Comparison of ENCODE assay signal across 8 mouse cellular contexts in genomic region chr5:52775237-52775636, GRCm38 (mm10). TPM values are rescaled to one million over a fixed set of nuclear protein-coding genes. Genes with fewer than 3 reads are reported as not detected.
DNase-seq lines count a peak whose midpoint lies in the region; ATAC-seq and TF ChIP-seq lines count a peak whose summit lies in the region.

Gene Zcchc4, plus strand, starts transcription at chr5:52775409.

- no peak for ATAC-seq in heart, embryonic 14.5 days (ENCODE audit: insufficient number of reproducible peaks, insufficient read depth, low FRiP score, low read depth)
- no peak for ATAC-seq in G1E (ENCODE audit: extremely low read depth, insufficient number of reproducible peaks, low FRiP score, poor library complexity, severe bottlenecking)
- ATAC-seq in liver, embryonic 15.5 days (ENCODE audit: insufficient read depth) = no peak

- no peak for DNase-seq in heart, postnatal 36 days
- DNase-seq in G1E (ENCODE audit: low spot score) = no peak
- DNase-seq in adrenal gland, postnatal 14 days = no peak
- DNase-seq in urinary bladder, adult 18-20 months (ENCODE audit: low spot score in 2 of 2) = no peak
- DNase-seq in gastrocnemius, postnatal 10 days = no peak

- H3K36me3 ChIP-seq in heart, embryonic 14.5 days (ENCODE audit: control insufficient read depth, insufficient read depth, low read length) = peaks cover 6% of the 10 kb centered on the region; the same call in 1 of the 2 replicates
- peaks cover 5% of the 10 kb centered on the region for H3K36me3 ChIP-seq in G1E (replicated peaks)
- peaks cover 6% of the 10 kb centered on the region; the same call in 1 of the 2 replicates for H3K36me3 ChIP-seq in liver, embryonic 15.5 days (replicated peaks)

- no peak within 1 kb of the TSS for H3K9ac ChIP-seq in heart, embryonic 14.5 days (ENCODE audit: low read length)
- no peak within 1 kb of the TSS for H3K9ac ChIP-seq in liver, embryonic 15.5 days

- intact Hi-C loops in heart, postnatal 36 days (cut with DNase I) = no loop called here

- H3K9me3 ChIP-seq in heart, embryonic 14.5 days (ENCODE audit: control insufficient read depth, low read length) = no peaks in the 10 kb centered on the region
- no peaks in the 10 kb centered on the region for H3K9me3 ChIP-seq in G1E (replicated peaks)
- H3K9me3 ChIP-seq in liver, embryonic 15.5 days (replicated peaks) = no peaks in the 10 kb centered on the region

- no peaks in the 10 kb centered on the region for H3K4me1 ChIP-seq in heart, embryonic 14.5 days (ENCODE audit: control insufficient read depth in 2 of 2, insufficient read depth in 2 of 2, low read length in 2 of 2)
- peaks cover 15% of the 10 kb centered on the region for H3K4me1 ChIP-seq in G1E (ENCODE audit: insufficient read depth, low read depth, low read length)
- H3K4me1 ChIP-seq in embryonic fibroblast, embryonic 13.5 days (ENCODE audit: control insufficient read depth, insufficient read depth, low read length) = no peaks in the 10 kb centered on the region
- H3K4me1 ChIP-seq in liver, embryonic 15.5 days (replicated peaks) = peaks cover 27% of the 10 kb centered on the region

- H3K4me3 ChIP-seq in heart, embryonic 14.5 days (ENCODE audit: control insufficient read depth in 1 of 2, insufficient read depth in 1 of 2, low read depth in 1 of 2, low read length in 2 of 2) = no peak within 1 kb of the TSS
- no peak within 1 kb of the TSS for H3K4me3 ChIP-seq in G1E (ENCODE audit: low read depth, low read length)
- H3K4me3 ChIP-seq in embryonic fibroblast, embryonic 13.5 days (ENCODE audit: insufficient read depth, low read length) = no peak within 1 kb of the TSS
- no peak within 1 kb of the TSS for H3K4me3 ChIP-seq in liver, embryonic 15.5 days (replicated peaks)

- WGBS in heart, embryonic 14.5 days = 41% methylated on average over 8 of the region's 8 CpGs
- WGBS in liver, embryonic 15.5 days (ENCODE audit: insufficient replicate concordance) = 81% methylated on average over 8 of the region's 8 CpGs

- H3K27me3 ChIP-seq in heart, embryonic 14.5 days (ENCODE audit: control insufficient read depth, insufficient read depth, low read length) = no peaks in the 10 kb centered on the region
- H3K27me3 ChIP-seq in G1E (ENCODE audit: insufficient read depth, low read length) = no peaks in the 10 kb centered on the region
- H3K27me3 ChIP-seq in liver, embryonic 15.5 days = no peaks in the 10 kb centered on the region

- TF ChIP-seq POLR2A in embryonic fibroblast, embryonic 13.5 days (IDR thresholded peaks at IDR 0.05; ENCODE audit: low read depth, low read length) = no peak

- H3K4me2 ChIP-seq in heart, embryonic 14.5 days (ENCODE audit: low read length) = no peak within 1 kb of the TSS
- peak within 1 kb of the TSS; percentile 29 for H3K4me2 ChIP-seq in liver, embryonic 15.5 days

- no peak for TF ChIP-seq CTCF in G1E (IDR thresholded peaks at IDR 0.05; ENCODE audit: low read depth, low read length)
- TF ChIP-seq CTCF in embryonic fibroblast, embryonic 13.5 days (IDR thresholded peaks at IDR 0.05; ENCODE audit: borderline replicate concordance, insufficient read depth, low read length) = no peak

- no peak within 1 kb of the TSS for H3K27ac ChIP-seq in heart, embryonic 14.5 days (replicated peaks in 1 of 2; ENCODE audit: control insufficient read depth in 1 of 2, insufficient read depth in 1 of 2, low read depth in 2 of 2, low read length in 2 of 2)
- no peak within 1 kb of the TSS for H3K27ac ChIP-seq in embryonic fibroblast, embryonic 13.5 days (ENCODE audit: insufficient read depth, low read length)
- peak within 1 kb of the TSS; percentile 71 for H3K27ac ChIP-seq in liver, embryonic 15.5 days (replicated peaks)

RNA-seq across cellular contexts. Expression of gene Zcchc4, which starts in this region (rescaled TPM):
- polyA plus RNA-seq in heart, embryonic 14.5 days (2014; fragmentation: Nextera tagmentation; extraction: Ambion mirVana) = 10.2 and 10.4 TPM in 2 replicates
- total RNA-seq in heart, postnatal 36 days (2021) = 1 to 10 TPM; 5.2 to 5.6 TPM
- total RNA-seq in G1E (2014; fragmentation: Nextera tagmentation) (76.8 and 87.4 TPM in 2 replicates), G1E (2017) (48.1 and 51.1 TPM in 2 replicates)
- 12.4 and 13.1 TPM in 2 replicates for polyA plus RNA-seq in G1E (2012)
- polyA plus RNA-seq in embryonic fibroblast, embryonic 13.5 days (2011; ENCODE audit: insufficient read length, low read depth, missing spikeins) = 12.8 and 18.3 TPM in 2 replicates
- polyA plus RNA-seq in liver, embryonic 15.5 days (2015; fragmentation: Nextera tagmentation; extraction: Ambion mirVana) = 6.1 and 6.7 TPM in 2 replicates
- 9.6 and 10.9 TPM in 2 replicates for total RNA-seq in adrenal gland, postnatal 14 days (2021)
- total RNA-seq in gastrocnemius, postnatal 10 days (2021) = 1 to 10 TPM; 5.5 to 7.5 TPM
